Comparison of ENCODE assay signal across 26 mouse cellular contexts in the genomic region with DNA sequence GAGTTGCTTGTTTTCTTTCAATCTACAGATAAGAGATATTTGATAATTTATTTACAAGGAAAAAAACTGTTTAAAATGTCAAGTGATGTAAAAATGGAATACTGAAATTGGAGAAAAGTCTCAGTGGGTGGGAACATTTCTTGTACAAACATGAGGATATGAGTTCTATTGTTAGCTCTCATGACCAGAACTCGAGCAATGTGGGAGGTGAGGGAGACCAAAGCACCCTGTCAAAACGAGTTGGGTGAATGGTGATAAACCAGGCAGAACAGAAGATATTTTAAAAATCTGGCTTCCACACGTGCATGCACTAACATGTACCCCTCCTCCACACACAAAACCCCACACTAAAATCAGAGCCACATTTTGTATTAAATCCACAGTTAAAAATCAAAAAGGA.
"Had no signal": no experiment of that assay in that cellular context is flagged by ENCODE, and none has a peak within 500 bp of the region (broad histone marks: within the 10 kb centered on the region; RNA-seq: fewer than 3 reads in every experiment).

No protein-coding gene starts in this region.

- H3K4me3 ChIP-seq: heart, embryonic 13.5 days; heart, embryonic 15.5 days; intestine, embryonic 15.5 days; kidney, embryonic 15.5 days; layer of hippocampus, adult 2 months; left cerebral cortex, adult 2 months; limb, embryonic 10.5 days; limb, embryonic 12.5 days; liver, embryonic 13.5 days had no signal

- H3K4me2 ChIP-seq: heart, embryonic 11.5 days; heart, embryonic 13.5 days; heart, embryonic 15.5 days; hindbrain, embryonic 14.5 days; intestine, embryonic 15.5 days; kidney, embryonic 15.5 days; limb, embryonic 12.5 days; liver, embryonic 11.5 days; liver, embryonic 13.5 days had no signal

- H3K9me3 ChIP-seq: heart, embryonic 13.5 days; heart, embryonic 15.5 days; intestine, embryonic 15.5 days; kidney, embryonic 15.5 days; limb, embryonic 10.5 days; limb, embryonic 12.5 days; liver, embryonic 13.5 days had no signal

- H3K27ac ChIP-seq: heart, embryonic 13.5 days; heart, embryonic 15.5 days; hindbrain, embryonic 14.5 days; intestine, embryonic 15.5 days; kidney, embryonic 15.5 days; layer of hippocampus, adult 2 months; left cerebral cortex, adult 2 months; limb, embryonic 10.5 days; limb, embryonic 12.5 days; liver, embryonic 13.5 days had no signal

- ATAC-seq: hindbrain, embryonic 16.5 days; inflammation-experienced regulatory T-cells, adult 6 months; intestine, embryonic 15.5 days; intestine, postnatal 0 days had no signal

- H3K4me1 ChIP-seq: heart, embryonic 15.5 days; intestine, embryonic 15.5 days; kidney, embryonic 15.5 days; limb, embryonic 10.5 days; limb, embryonic 12.5 days; liver, embryonic 13.5 days had no signal

- DNase-seq: gastrocnemius, postnatal 14 days; gastrocnemius, postnatal 36 days; heart, adult 11 months; heart, postnatal 14 days; heart, postnatal 36 days; kidney, adult 2 months; kidney, adult 9 months; kidney, postnatal 10 days; kidney, postnatal 25 days; kidney, postnatal 4 days; liver; liver, embryonic 13.5 days had no signal

- H3K9ac ChIP-seq: heart, embryonic 13.5 days; heart, embryonic 15.5 days; hindbrain, embryonic 14.5 days; intestine, embryonic 15.5 days; kidney, embryonic 15.5 days; limb, embryonic 12.5 days; liver, embryonic 13.5 days had no signal

- H3K27me3 ChIP-seq: heart, embryonic 13.5 days; heart, embryonic 15.5 days; intestine, embryonic 15.5 days; kidney, embryonic 15.5 days; limb, embryonic 12.5 days; liver, embryonic 13.5 days had no signal

- H3K36me3 ChIP-seq: heart, embryonic 13.5 days; heart, embryonic 15.5 days; intestine, embryonic 15.5 days; kidney, embryonic 15.5 days; limb, embryonic 10.5 days; limb, embryonic 12.5 days; liver, embryonic 13.5 days had no signal
